Mouse (Mus musculus): Measurements from ENCODE around the gene Caskin2.
"Not testable (repeated sequence)": the region's sequence is repeated elsewhere in the genome, so short reads cannot be mapped to it uniquely, and the experiment has no call there.

The Caskin2 gene

GRCm38 (mm10) chr11:115813507-115814296 lies at the start of gene Caskin2:
Caskin2 (minus strand) TSS chr11:115813639.
- peak; percentile 91 to 94 for DNase-seq (ENCODE audit: low spot score in 2 of 2)

- DNase-seq (ENCODE audit: low spot score in 2 of 2), result peak; percentile 74 to 79
These were observed 45.9 kb upstream of the Caskin2 start for GRCm38 (mm10) chr11:115859143-115859945.

GRCm38 (mm10) chr11:115858354-115858753 lies 44.9 kb upstream of the Caskin2 start, which contains the start of gene Myo15b:
Myo15b (plus strand) TSS chr11:115858406.
- DNase-seq (ENCODE audit: low spot score in 2 of 2), result no peak

- no peak for DNase-seq (ENCODE audit: low spot score in 2 of 2)
These were observed 44.5 kb upstream of the Caskin2 start for GRCm38 (mm10) chr11:115857936-115858335.

- not testable (repeated sequence) for DNase-seq (ENCODE audit: low spot score in 2 of 2)
These were observed 43.7 kb upstream of the Caskin2 start for GRCm38 (mm10) chr11:115857146-115857545.

GRCm38 (mm10) chr11:115854674-115855073 lies 41.2 kb upstream of the Caskin2 start:
- no peak for DNase-seq (ENCODE audit: low spot score in 2 of 2)

- no peak for DNase-seq (ENCODE audit: low spot score in 2 of 2)
These were observed 32.4 kb upstream of the Caskin2 start for GRCm38 (mm10) chr11:115845819-115846218.

GRCm38 (mm10) chr11:115844240-115844639 lies 30.8 kb upstream of the Caskin2 start:
- no peak for DNase-seq (ENCODE audit: low spot score in 2 of 2)

GRCm38 (mm10) chr11:115843891-115844239 lies 30.4 kb upstream of the Caskin2 start:
- no peak for DNase-seq (ENCODE audit: low spot score in 2 of 2)

GRCm38 (mm10) chr11:115843141-115843890 lies 29.9 kb upstream of the Caskin2 start:
- DNase-seq (ENCODE audit: low spot score in 2 of 2), result no peak

- no peak for DNase-seq (ENCODE audit: low spot score in 2 of 2)
These were observed 28.6 kb upstream of the Caskin2 start for GRCm38 (mm10) chr11:115841961-115842550.

- DNase-seq (ENCODE audit: low spot score in 2 of 2), result no peak
These were observed 27.6 kb upstream of the Caskin2 start for GRCm38 (mm10) chr11:115841044-115841443.

- DNase-seq (ENCODE audit: low spot score in 2 of 2), result no peak
These were observed 26.3 kb upstream of the Caskin2 start for GRCm38 (mm10) chr11:115839732-115840131.

GRCm38 (mm10) chr11:115838895-115839311 lies 25.5 kb upstream of the Caskin2 start:
- DNase-seq (ENCODE audit: low spot score in 2 of 2), result peak in 1 of 2 experiments; percentile 67

GRCm38 (mm10) chr11:115837606-115838345 lies 24.3 kb upstream of the Caskin2 start:
- DNase-seq (ENCODE audit: low spot score in 2 of 2), result no peak

GRCm38 (mm10) chr11:115836656-115837395 lies 23.4 kb upstream of the Caskin2 start:
- DNase-seq (ENCODE audit: low spot score in 2 of 2), result no peak

- DNase-seq (ENCODE audit: low spot score in 2 of 2), result no peak
These were observed 20.6 kb upstream of the Caskin2 start for GRCm38 (mm10) chr11:115834033-115834432.

GRCm38 (mm10) chr11:115833021-115833513 lies 19.6 kb upstream of the Caskin2 start:
- DNase-seq (ENCODE audit: low spot score in 2 of 2), result peak in 1 of 2 experiments; percentile 37

GRCm38 (mm10) chr11:115832523-115832922 lies 19.1 kb upstream of the Caskin2 start:
- no peak for DNase-seq (ENCODE audit: low spot score in 2 of 2)

- no peak for DNase-seq (ENCODE audit: low spot score in 2 of 2)
These were observed 18.6 kb upstream of the Caskin2 start for GRCm38 (mm10) chr11:115832064-115832463.

Measured in urinary bladder, adult 18-20 months (tissue).